Mouse (Mus musculus): ENCODE measurements at regions not wholly inside any gene's neighbourhood (a gene's known extent, or its start where the extent isn't known, plus 50 kb on each side); places are given as distances from the start of the nearest gene placed in this dataset.

- no peaks in the 10 kb centered on the region for H3K4me1 ChIP-seq
- no peak for ATAC-seq (ENCODE audit: insufficient number of reproducible peaks, low FRiP score, low TSS enrichment, low read depth)
- H3K9ac ChIP-seq = no peak overlapping the region
- no peak overlapping the region for H3K27ac ChIP-seq (replicated peaks)
- H3K36me3 ChIP-seq = no peaks in the 10 kb centered on the region
- H3K9me3 ChIP-seq (replicated peaks) = no peaks in the 10 kb centered on the region
- H3K27me3 ChIP-seq = no peaks in the 10 kb centered on the region
- 69% methylated on average over 4 of the region's 4 CpGs for WGBS
- no peak overlapping the region for H3K4me2 ChIP-seq (replicated peaks)
- no peak overlapping the region for H3K4me3 ChIP-seq (replicated peaks)
These were observed 59.8 kb upstream of the Osmr start for GRCm38 (mm10) chr15:6934564-6934980.

- Histone ChIP-seq H3K9me3 (replicated peaks) (no peaks in the 10 kb centered on the region), H3K27me3 (no peaks in the 10 kb centered on the region), H3K4me1 (no peaks in the 10 kb centered on the region), H3K27ac (replicated peaks) (no peak overlapping the region), H3K4me3 (replicated peaks) (no peak overlapping the region), H3K4me2 (replicated peaks) (no peak overlapping the region), H3K36me3 (no peaks in the 10 kb centered on the region), H3K9ac (no peak overlapping the region)
- 78% methylated on average over 4 of the region's 4 CpGs for WGBS
- ATAC-seq (ENCODE audit: insufficient number of reproducible peaks, low FRiP score, low TSS enrichment, low read depth) = no peak
These were observed 66.7 kb upstream of the Osmr start for GRCm38 (mm10) chr15:6941491-6941890.

- H3K4me2 ChIP-seq (replicated peaks) = no peak overlapping the region
- no peak for ATAC-seq (ENCODE audit: insufficient number of reproducible peaks, low FRiP score, low TSS enrichment, low read depth)
- WGBS = 77% methylated on average over 5 of the region's 5 CpGs
- no peak overlapping the region for H3K9ac ChIP-seq
- H3K27me3 ChIP-seq = no peaks in the 10 kb centered on the region
- no peaks in the 10 kb centered on the region for H3K9me3 ChIP-seq (replicated peaks)
- no peak overlapping the region for H3K4me3 ChIP-seq (replicated peaks)
- H3K27ac ChIP-seq (replicated peaks) = no peak overlapping the region
- peaks cover 19% of the 10 kb centered on the region for H3K4me1 ChIP-seq
- no peaks in the 10 kb centered on the region for H3K36me3 ChIP-seq
These were observed 74.5 kb upstream of the Osmr start for GRCm38 (mm10) chr15:6949236-6949635.

DNA sequence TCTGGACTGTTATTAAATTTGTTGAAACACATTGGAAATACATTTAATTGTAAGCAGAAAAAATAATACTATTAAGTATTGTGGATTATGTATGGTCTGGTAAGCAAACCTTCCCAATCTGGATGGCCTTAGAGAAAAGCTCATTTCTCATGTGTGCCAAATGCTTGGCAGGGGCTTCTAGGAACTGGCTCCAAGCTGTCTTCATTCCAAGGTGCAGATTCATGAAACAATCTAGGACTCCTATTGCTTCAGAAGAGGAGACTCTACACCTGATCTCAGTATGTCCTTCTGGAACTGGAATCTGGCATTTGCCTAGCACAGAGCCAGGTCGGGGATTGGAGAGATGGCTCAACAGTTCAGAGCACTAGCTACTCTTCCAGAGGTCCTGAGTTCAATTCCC, 74.9 kb upstream of the Osmr start:
- no peak overlapping the region for H3K27ac ChIP-seq (replicated peaks)
- H3K9me3 ChIP-seq (replicated peaks) = no peaks in the 10 kb centered on the region
- no peak overlapping the region for H3K4me3 ChIP-seq (replicated peaks)
- no peak for ATAC-seq (ENCODE audit: insufficient number of reproducible peaks, low FRiP score, low TSS enrichment, low read depth)
- no peaks in the 10 kb centered on the region for H3K36me3 ChIP-seq
- no peaks in the 10 kb centered on the region for H3K27me3 ChIP-seq
- WGBS = 92% methylated on average over 1 of the region's 1 CpGs
- no peak overlapping the region for H3K9ac ChIP-seq
- no peak overlapping the region for H3K4me2 ChIP-seq (replicated peaks)
- peaks cover 23% of the 10 kb centered on the region for H3K4me1 ChIP-seq

DNA sequence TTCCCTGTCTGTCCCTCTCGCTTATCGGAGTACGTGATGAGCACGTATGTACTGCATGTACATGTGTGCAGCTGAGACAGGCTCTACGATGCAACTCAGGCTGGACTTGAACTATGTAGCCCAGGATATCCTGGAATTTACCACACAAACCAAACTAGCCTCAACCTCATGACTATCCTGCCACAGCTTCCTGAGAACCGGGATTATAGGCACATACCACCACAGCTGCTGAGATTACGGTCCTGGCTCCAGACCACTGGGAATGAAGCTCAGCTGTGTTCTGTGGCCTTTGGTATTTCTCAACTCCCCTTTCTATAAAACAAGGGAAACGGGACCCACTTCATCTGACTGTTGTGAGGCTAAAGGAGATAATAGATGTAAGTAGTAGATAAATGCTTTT, 75.7 kb upstream of the Osmr start:
- peaks cover 23% of the 10 kb centered on the region for H3K4me1 ChIP-seq
- no peaks in the 10 kb centered on the region for H3K9me3 ChIP-seq (replicated peaks)
- no peak overlapping the region for H3K27ac ChIP-seq (replicated peaks)
- H3K27me3 ChIP-seq = no peaks in the 10 kb centered on the region
- 84% methylated on average over 8 of the region's 8 CpGs for WGBS
- H3K4me2 ChIP-seq (replicated peaks) = no peak overlapping the region
- no peak for ATAC-seq (ENCODE audit: insufficient number of reproducible peaks, low FRiP score, low TSS enrichment, low read depth)
- no peaks in the 10 kb centered on the region for H3K36me3 ChIP-seq
- H3K9ac ChIP-seq = no peak overlapping the region
- no peak overlapping the region for H3K4me3 ChIP-seq (replicated peaks)

DNA sequence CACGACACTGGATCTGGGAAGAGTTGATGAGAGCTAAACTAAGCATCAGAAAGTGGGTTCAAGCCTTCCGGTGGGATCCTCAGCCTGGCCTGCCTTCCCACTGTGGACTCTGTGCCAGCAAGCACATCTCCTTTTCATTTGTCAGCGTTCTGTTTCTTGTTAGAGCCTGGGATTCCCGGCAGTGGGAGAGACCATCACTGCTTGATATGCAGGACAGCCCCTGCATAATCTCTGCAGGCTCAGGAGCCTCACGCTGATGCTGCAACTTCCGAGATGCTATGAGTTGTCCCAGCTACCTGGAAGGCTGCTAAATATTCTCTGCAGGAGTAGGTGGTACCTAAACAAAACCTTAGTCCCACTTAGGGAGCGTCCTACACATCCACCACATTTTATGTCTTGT, 78.8 kb upstream of the Osmr start:
- Histone ChIP-seq H3K9ac (no peak overlapping the region), H3K4me2 (replicated peaks) (no peak overlapping the region), H3K4me1 (peaks cover 23% of the 10 kb centered on the region), H3K27ac (replicated peaks) (no peak overlapping the region), H3K4me3 (replicated peaks) (no peak overlapping the region), H3K27me3 (no peaks in the 10 kb centered on the region), H3K36me3 (no peaks in the 10 kb centered on the region), H3K9me3 (replicated peaks) (no peaks in the 10 kb centered on the region)
- ATAC-seq (ENCODE audit: insufficient number of reproducible peaks, low FRiP score, low TSS enrichment, low read depth) = 0 out of 2 replicates have a peak, but pooled peaks have one; percentile 43
- 18% methylated on average over 7 of the region's 7 CpGs for WGBS

DNA sequence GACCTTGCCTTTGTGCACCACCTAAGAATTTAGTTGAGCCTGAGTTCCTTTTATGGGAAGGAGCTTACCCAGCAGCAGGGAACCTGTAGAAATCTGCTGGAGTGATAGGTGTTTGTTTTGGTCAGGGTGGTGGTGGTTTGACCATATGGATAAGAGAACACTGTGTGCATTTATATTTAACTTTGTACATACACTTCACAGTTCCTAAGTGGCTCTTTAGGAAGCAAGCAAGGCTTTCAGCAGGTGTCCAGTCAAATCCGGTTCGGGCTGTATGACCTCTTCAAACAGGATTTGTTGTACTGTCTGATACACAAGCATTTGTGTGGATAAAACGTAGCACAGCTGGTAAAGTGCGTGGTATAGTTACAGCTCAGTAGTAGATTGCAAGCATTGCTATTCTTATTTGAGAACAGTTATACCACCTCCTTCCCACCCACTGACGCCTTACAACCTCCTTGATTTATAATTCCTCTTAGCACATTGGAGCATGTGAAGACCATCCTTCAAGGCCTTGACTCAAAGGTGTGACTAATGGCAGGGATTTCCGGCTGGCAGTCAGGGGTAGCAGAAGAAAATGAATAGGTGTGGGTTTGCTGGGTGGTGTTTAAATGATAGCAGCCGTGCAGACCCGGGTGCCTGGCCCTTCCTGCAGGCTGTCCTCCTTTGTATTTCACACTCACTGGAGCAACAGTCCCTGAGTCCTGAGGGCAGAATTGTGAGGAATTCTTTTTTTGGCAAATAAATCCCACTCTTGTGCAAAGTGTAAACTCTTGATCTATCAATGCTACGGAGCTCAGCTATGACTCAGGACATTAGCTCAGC, 79.4 kb upstream of the Osmr start:
- ATAC-seq (ENCODE audit: insufficient number of reproducible peaks, low FRiP score, low TSS enrichment, low read depth) = no peak
- Histone ChIP-seq H3K9ac (no peak overlapping the region), H3K27me3 (no peaks in the 10 kb centered on the region)

DNA sequence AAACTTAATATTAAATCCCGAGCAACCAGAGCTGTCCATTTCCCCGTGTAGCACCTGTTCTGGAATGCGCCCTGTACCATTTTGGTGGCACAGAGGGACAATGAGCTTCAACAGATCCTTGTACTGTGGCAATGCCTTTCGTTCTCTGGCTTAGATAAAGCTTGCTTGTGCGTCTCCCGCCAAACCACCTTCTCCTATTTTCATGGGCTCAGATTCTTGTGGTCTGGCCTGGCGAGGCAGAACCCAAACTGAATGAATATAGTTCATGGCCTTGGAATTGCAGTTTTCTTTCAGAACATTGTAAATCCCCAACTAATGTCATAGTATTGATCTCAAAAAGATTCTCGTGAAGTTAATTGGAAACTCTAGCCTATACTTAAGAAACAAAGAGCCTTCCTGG, 85.1 kb upstream of the Osmr start:
- Histone ChIP-seq H3K27ac (replicated peaks) (no peak overlapping the region), H3K4me3 (replicated peaks) (no peak overlapping the region), H3K36me3 (no peaks in the 10 kb centered on the region), H3K27me3 (no peaks in the 10 kb centered on the region), H3K9ac (no peak overlapping the region), H3K4me1 (peaks cover 8% of the 10 kb centered on the region; the same call in 1 of the 2 replicates), H3K9me3 (replicated peaks) (no peaks in the 10 kb centered on the region), H3K4me2 (replicated peaks) (no peak overlapping the region)
- 74% methylated on average over 8 of the region's 8 CpGs for WGBS
- ATAC-seq (ENCODE audit: insufficient number of reproducible peaks, low FRiP score, low TSS enrichment, low read depth) = no peak

More for the DNA sequence above, 79.4 kb upstream of the Osmr start:
- Histone ChIP-seq H3K36me3 (no peaks in the 10 kb centered on the region), H3K27ac (replicated peaks) (no peak overlapping the region), H3K4me3 (replicated peaks) (no peak overlapping the region), H3K4me2 (replicated peaks) (no peak overlapping the region), H3K4me1 (peaks cover 23% of the 10 kb centered on the region), H3K9me3 (replicated peaks) (no peaks in the 10 kb centered on the region)
- 62% methylated on average over 9 of the region's 9 CpGs for WGBS

DNA sequence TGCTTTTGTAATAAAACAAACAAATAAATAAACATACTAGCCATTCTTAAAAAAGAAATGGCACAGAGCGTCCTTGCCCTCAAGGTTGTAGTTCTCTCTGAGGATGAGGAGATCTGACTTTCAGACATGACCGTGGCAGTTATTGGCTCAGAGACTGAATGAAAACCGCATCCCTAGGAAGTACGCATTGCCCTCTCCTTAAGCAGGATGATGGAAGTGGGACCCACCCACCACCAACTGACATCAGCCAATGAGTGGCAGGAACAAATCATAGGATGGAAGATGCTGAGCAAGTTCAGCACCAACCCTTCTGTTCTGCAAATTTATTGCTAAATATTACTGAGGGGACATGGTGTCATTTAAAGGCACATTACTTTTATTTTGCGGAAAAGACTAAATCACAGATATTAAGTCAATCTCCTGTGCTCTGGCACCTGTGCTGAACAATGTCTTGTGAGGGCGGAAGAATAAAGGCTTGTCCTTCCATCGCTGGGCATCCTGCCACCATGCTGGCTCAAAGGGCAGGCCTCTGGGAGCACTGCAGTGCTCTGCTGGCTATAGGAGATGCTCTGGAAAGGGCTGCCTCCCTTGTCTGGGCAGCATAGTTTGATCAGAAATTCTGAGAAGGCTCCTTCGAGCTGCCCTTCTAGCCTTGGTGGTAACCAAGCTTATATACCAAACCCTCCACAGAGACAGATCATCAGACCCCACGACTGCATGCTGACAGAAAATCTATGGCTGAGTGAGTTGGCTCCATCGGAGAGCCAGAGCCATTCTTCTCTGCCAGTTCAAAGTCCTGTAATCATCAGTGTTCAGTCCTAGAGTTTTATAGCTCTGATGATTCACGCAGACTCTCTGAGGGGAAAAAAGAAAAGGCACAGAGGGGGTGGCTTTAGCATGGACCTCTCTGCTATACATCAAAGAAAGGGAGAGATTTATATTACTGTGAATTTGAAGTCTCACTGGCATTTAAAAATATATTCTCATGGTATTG, 86.3 kb upstream of the Osmr start:
- H3K9ac ChIP-seq = no peak overlapping the region
- H3K27ac ChIP-seq (replicated peaks) = no peak overlapping the region
- WGBS = 68% methylated on average over 11 of the region's 11 CpGs
- H3K27me3 ChIP-seq = no peaks in the 10 kb centered on the region
- no peak overlapping the region for H3K4me2 ChIP-seq (replicated peaks)
- H3K9me3 ChIP-seq (replicated peaks) = no peaks in the 10 kb centered on the region
- ATAC-seq (ENCODE audit: insufficient number of reproducible peaks, low FRiP score, low TSS enrichment, low read depth) = no peak
- H3K36me3 ChIP-seq = no peaks in the 10 kb centered on the region
- H3K4me1 ChIP-seq = peaks cover 8% of the 10 kb centered on the region; the same call in 1 of the 2 replicates
- no peak overlapping the region for H3K4me3 ChIP-seq (replicated peaks)

DNA sequence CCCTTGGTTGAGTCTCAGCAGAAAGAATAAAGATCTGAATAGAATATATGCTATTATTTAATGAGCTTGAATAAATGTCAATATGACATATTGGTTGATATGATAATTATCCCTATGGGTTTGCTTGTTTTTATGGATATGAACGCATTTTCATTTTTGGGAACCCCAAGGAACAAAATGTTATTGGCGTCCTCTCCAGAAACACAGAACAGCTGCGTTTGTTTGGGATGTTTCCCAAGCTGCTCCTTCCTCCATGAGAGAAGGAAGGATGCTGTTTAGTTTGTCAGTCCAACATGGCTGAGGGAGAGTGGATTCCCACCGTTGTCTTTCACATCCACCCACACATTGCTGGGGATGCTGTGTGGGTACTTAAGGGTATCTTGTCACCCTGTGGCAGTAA, 89.9 kb upstream of the Osmr start:
- WGBS = 74% methylated on average over 4 of the region's 4 CpGs
- H3K4me2 ChIP-seq (replicated peaks) = no peak overlapping the region
- ATAC-seq (ENCODE audit: insufficient number of reproducible peaks, low FRiP score, low TSS enrichment, low read depth) = no peak
- no peak overlapping the region for H3K4me3 ChIP-seq (replicated peaks)
- H3K9ac ChIP-seq = no peak overlapping the region
- no peaks in the 10 kb centered on the region for H3K36me3 ChIP-seq
- no peak overlapping the region for H3K27ac ChIP-seq (replicated peaks)
- H3K9me3 ChIP-seq (replicated peaks) = 0 out of 2 replicates have a peak, but pooled peaks cover 4% of the 10 kb centered on the region
- H3K4me1 ChIP-seq = peaks cover 8% of the 10 kb centered on the region; the same call in 1 of the 2 replicates
- no peaks in the 10 kb centered on the region for H3K27me3 ChIP-seq

DNA sequence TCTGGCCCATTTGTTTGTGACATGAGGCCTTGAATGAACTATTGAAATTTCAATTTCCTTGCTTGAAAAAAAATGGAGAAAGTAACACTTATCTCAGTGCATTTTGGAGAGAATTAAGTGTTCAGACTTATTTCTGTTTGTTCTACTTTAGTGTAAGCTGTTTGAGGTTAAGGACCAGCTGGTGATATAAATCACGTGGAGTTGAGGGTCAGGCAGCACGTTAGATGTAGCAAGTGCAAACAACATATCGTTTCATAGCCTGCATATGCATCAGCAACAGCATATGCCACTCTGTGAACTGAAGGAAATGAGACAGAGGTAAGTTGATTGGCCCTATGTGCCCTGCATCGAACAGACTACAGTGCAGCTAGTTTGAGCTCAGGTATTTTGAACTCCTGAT, 90.7 kb upstream of the Osmr start:
- 0 out of 2 replicates have a peak, but pooled peaks cover 4% of the 10 kb centered on the region for H3K9me3 ChIP-seq (replicated peaks)
- peaks cover 8% of the 10 kb centered on the region; the same call in 1 of the 2 replicates for H3K4me1 ChIP-seq
- no peaks in the 10 kb centered on the region for H3K27me3 ChIP-seq
- WGBS = 66% methylated on average over 4 of the region's 4 CpGs
- no peak for ATAC-seq (ENCODE audit: insufficient number of reproducible peaks, low FRiP score, low TSS enrichment, low read depth)
- no peak overlapping the region for H3K4me3 ChIP-seq (replicated peaks)
- H3K27ac ChIP-seq (replicated peaks) = no peak overlapping the region
- no peak overlapping the region for H3K4me2 ChIP-seq (replicated peaks)
- H3K36me3 ChIP-seq = no peaks in the 10 kb centered on the region
- no peak overlapping the region for H3K9ac ChIP-seq

Data from embryonic facial prominence, embryonic 15.5 days (tissue).